Mouse (Mus musculus) monocyte, adult 5-6 weeks (primary cell): ENCODE measurements around the gene Olfr11. TPM values are rescaled to one million over a fixed set of nuclear protein-coding genes. Genes with fewer than 3 reads are reported as not detected.

Experiments
- ATAC-seq: fragments of 153-309, 156-312 bp; replicated peaks from 2 replicates; pipeline ENCODE4 v1.8.0; 2017; ENCODE audit warnings: mild to moderate bottlenecking; ENCODE audit not compliant: low TSS enrichment, insufficient number of reproducible peaks, severe bottlenecking, poor library complexity, low FRiP score
- total RNA-seq: library from RNA; stranded (forward); fragments of 200-1000, 200-491, 200-594 nt; gene quantifications from 3 replicates; pipeline ENCODE4 v1.2.3, GENCODE M21; 2017

Olfr11 gene
- not detected in 3 replicates for total RNA-seq

GRCm38 (mm10) chr13:21642418-21642817, at the start of gene Olfr11:
Olfr11 (minus strand) TSS chr13:21642518.
- no peak for ATAC-seq

- ATAC-seq: no peak
Measured at GRCm38 (mm10) chr13:21677305-21677704, 35.0 kb upstream of the Olfr11 start, which contains the start of gene Olfr1360. Olfr1360 (minus strand) TSS chr13:21677405.

- no peak for ATAC-seq
Measured at GRCm38 (mm10) chr13:21663286-21663685, 21.0 kb upstream of the Olfr11 start, which contains the start of gene Olfr1361. Olfr1361 (minus strand) TSS chr13:21663386.

- no peak for ATAC-seq
Measured at GRCm38 (mm10) chr13:21613922-21614321, 28.4 kb downstream of the Olfr11 start, which contains the start of gene Olfr1362. Olfr1362 (minus strand) TSS chr13:21614022.

- ATAC-seq: no peak
Measured at GRCm38 (mm10) chr13:21591618-21592017, 50.7 kb downstream of the Olfr11 start.

Other genes with a start within 250 kb of the Olfr11 start
- 32.1 to 66.2 TPM (median 42.5 TPM) in 3 replicates for gene Zkscan3, start 239.8 kb downstream of the Olfr11 start, total RNA-seq
- 1.1 TPM in 1 of 3 replicates, not detected in the others for gene Pgbd1, start 201.5 kb downstream of the Olfr11 start, total RNA-seq
- gene Zscan26, start 188.8 kb downstream of the Olfr11 start, total RNA-seq: 33.0 to 51.1 TPM (median 36.4 TPM) in 3 replicates
- gene Nkapl, start 174.0 kb downstream of the Olfr11 start, total RNA-seq: 0.76 to 0.97 TPM in 2 of 3 replicates, not detected in the other
- 1.6 TPM in 1 of 3 replicates, not detected in the others for gene Zkscan4, start 163.6 kb downstream of the Olfr11 start, total RNA-seq
- not detected in 3 replicates for gene Gm10065, start 163.1 kb downstream of the Olfr11 start, total RNA-seq
- gene AK157302, start 147.3 kb downstream of the Olfr11 start, total RNA-seq: 0.29 to 0.67 TPM (median 0.64 TPM) in 3 replicates
- 2.5 to 3.8 TPM (median 2.7 TPM) in 3 replicates for gene Gm11273, start 141.1 kb downstream of the Olfr11 start, total RNA-seq
- 2.4 to 8.3 TPM (median 3.2 TPM) in 3 replicates for gene Zkscan8, start 111.4 kb downstream of the Olfr11 start, total RNA-seq
- not detected in 3 replicates for gene Olfr1366, start 99.7 kb downstream of the Olfr11 start, total RNA-seq
- not detected in 3 replicates for gene Olfr1535, start 82.6 kb downstream of the Olfr11 start, total RNA-seq
- gene Olfr1364, start 60.8 kb downstream of the Olfr11 start, total RNA-seq: not detected in 3 replicates
- not detected in 3 replicates for gene Olfr1362, start 28.5 kb downstream of the Olfr11 start, total RNA-seq
- gene Olfr1361, start 20.9 kb upstream of the Olfr11 start, total RNA-seq: not detected in 3 replicates
- not detected in 3 replicates for gene Olfr1360, start 34.9 kb upstream of the Olfr11 start, total RNA-seq
- not detected in 3 replicates for gene Olfr1359, start 55.6 kb upstream of the Olfr11 start, total RNA-seq
- 7.1 to 7.9 TPM in 2 of 3 replicates, not detected in the other for gene Hist1h2bl, start 73.6 kb upstream of the Olfr11 start, total RNA-seq
- 159 to 372 TPM (median 273 TPM) in 3 replicates for gene Hist1h2ai, start 73.9 kb upstream of the Olfr11 start, total RNA-seq
- gene Hist1h3h, start 75.1 kb upstream of the Olfr11 start, total RNA-seq: 7.2 to 20.1 TPM (median 13.0 TPM) in 3 replicates
- 4.9 to 12.8 TPM (median 8.3 TPM) in 3 replicates for gene Hist1h2bm, start 79.5 kb upstream of the Olfr11 start, total RNA-seq
- 8.3 to 34.5 TPM (median 21.9 TPM) in 3 replicates for gene Hist1h4j, start 92.5 kb upstream of the Olfr11 start, total RNA-seq
- 57.7 to 141 TPM (median 135 TPM) in 3 replicates for gene Hist1h4k, start 108.0 kb upstream of the Olfr11 start, total RNA-seq
- 46.9 to 83.1 TPM (median 55.4 TPM) in 3 replicates for gene Hist1h2ak, start 111.3 kb upstream of the Olfr11 start, total RNA-seq
- gene Hist1h2bn, start 111.6 kb upstream of the Olfr11 start, total RNA-seq: 54.5 to 81.8 TPM (median 76.8 TPM) in 3 replicates
- 74.2 to 131 TPM (median 93.8 TPM) in 3 replicates for gene Hist1h1b, start 138.1 kb upstream of the Olfr11 start, total RNA-seq
- gene Hist1h3i, start 140.9 kb upstream of the Olfr11 start, total RNA-seq: 8.6 to 11.4 TPM in 2 of 3 replicates, not detected in the other
- 15.0 to 50.0 TPM (median 36.2 TPM) in 3 replicates for gene Hist1h2an, start 144.7 kb upstream of the Olfr11 start, total RNA-seq
- 5.2 to 12.6 TPM (median 8.0 TPM) in 3 replicates for gene Hist1h2bp, start 144.9 kb upstream of the Olfr11 start, total RNA-seq
- 1.1 to 64.9 TPM (median 28.6 TPM) in 3 replicates for gene Hist1h2bq, start 167.7 kb upstream of the Olfr11 start, total RNA-seq
- 114 TPM in 1 of 3 replicates, not detected in the others for gene Hist1h2ao, start 167.9 kb upstream of the Olfr11 start, total RNA-seq
- gene Hist1h4m, start 169.2 kb upstream of the Olfr11 start, total RNA-seq: 43.0 to 386 TPM (median 131 TPM) in 3 replicates
- 19.1 to 188 TPM (median 85.7 TPM) in 3 replicates for gene Hist1h4n, start 189.7 kb upstream of the Olfr11 start, total RNA-seq
- gene Hist1h2ap, start 191.0 kb upstream of the Olfr11 start, total RNA-seq: 9.0 to 155 TPM (median 73.9 TPM) in 3 replicates
- gene Hist1h2br, start 191.2 kb upstream of the Olfr11 start, total RNA-seq: 18.5 to 55.6 TPM (median 45.1 TPM) in 3 replicates